Mouse (Mus musculus) liver, embryonic 14.5 days (tissue): ENCODE data around the gene Il10.

ENCODE experiments used
- CTCF ChIP-seq: IDR thresholded peaks from 2 replicates; pipeline ENCODE4 v1.5.1; 2016; ENCODE audit warnings: antibody characterized with exemption, low read depth, control low read depth
- EP300 ChIP-seq: IDR thresholded peaks from 2 replicates; pipeline ENCODE4 v1.6.1; 2016; ENCODE audit warnings: antibody characterized with exemption, low read depth

DNA sequence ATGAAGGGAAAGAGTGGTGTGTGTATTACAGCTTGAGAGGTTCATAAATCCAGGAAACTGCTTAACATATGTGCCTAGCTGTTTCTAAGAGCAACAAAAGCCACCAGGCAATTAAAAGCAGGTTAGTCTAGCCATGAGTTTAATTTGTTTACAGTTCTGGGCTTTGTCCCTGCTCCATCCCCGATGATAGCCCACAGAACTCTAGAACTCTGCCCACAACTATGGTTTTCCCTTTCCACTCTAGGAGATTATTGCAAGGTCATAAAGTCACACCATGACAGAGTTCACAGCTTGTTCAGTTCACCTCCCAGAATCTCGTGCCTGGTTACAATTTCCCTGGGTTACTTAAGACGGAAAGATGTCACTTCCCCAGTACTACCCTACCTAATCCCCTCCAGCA, 11.6 kb downstream of the Il10 start:
- no peak for TF ChIP-seq CTCF
- no peak for TF ChIP-seq EP300
